Mouse (Mus musculus) limb, embryonic 12.5 days (tissue): ENCODE measurements at regions not wholly inside any gene's neighbourhood (a gene's known extent, or its start where the extent isn't known, plus 50 kb on each side); places are given as distances from the start of the nearest gene placed in this dataset.

Experiments used
- ATAC-seq: fragments of 200-750 bp; cut with Nextera tagmentation; 2 replicates; pipeline ENCODE4 v1.8.0; 2017; ENCODE audit warnings: low read depth, moderate TSS enrichment; ENCODE audit not compliant: insufficient number of reproducible peaks, insufficient read depth, low FRiP score, low TSS enrichment
- H3K27ac ChIP-seq: fragments of 300-500 bp; sonication (generic); 2 replicates; pipeline ENCODE4 v1.5.1; 2016; ENCODE audit warnings: mild to moderate bottlenecking, moderate library complexity
- H3K27me3 ChIP-seq: fragments of 300-500 bp; sonication (generic); 2 replicates; pipeline ENCODE4 v1.6.1; 2016; ENCODE audit warnings: mild to moderate bottlenecking, moderate library complexity
- H3K36me3 ChIP-seq: fragments of 300-500 bp; sonication (generic); 2 replicates; pipeline ENCODE4 v1.6.1; 2016; ENCODE audit warnings: mild to moderate bottlenecking, moderate library complexity
- H3K4me1 ChIP-seq: fragments of 300-500 bp; sonication (generic); replicated peaks from 2 replicates; pipeline ENCODE4 v1.6.1; 2016
- H3K4me2 ChIP-seq: fragments of 300-500 bp; sonication (generic); 2 replicates; pipeline ENCODE4 v1.6.1; 2016; ENCODE audit warnings: mild to moderate bottlenecking, moderate library complexity
- H3K4me3 ChIP-seq: fragments of 300-500 bp; sonication (generic); replicated peaks from 2 replicates; pipeline ENCODE4 v1.5.1; 2016; ENCODE audit warnings: mild to moderate bottlenecking
- H3K9ac ChIP-seq: fragments of 300-500 bp; sonication (generic); replicated peaks from 2 replicates; pipeline ENCODE4 v1.6.1; 2016; ENCODE audit warnings: mild to moderate bottlenecking, moderate library complexity
- H3K9me3 ChIP-seq: fragments of 300-500 bp; sonication (generic); 2 replicates; pipeline ENCODE4 v1.6.1; 2016; ENCODE audit warnings: mild to moderate bottlenecking, moderate library complexity
- WGBS: fragments of 180-500 bp; shearing (Covaris S2); methylation state at CpG from one replicate; pipeline ENCODE4 v1.1.7; 2016; 5-methylcytosine and 5-hydroxymethylcytosine counted together

DNA sequence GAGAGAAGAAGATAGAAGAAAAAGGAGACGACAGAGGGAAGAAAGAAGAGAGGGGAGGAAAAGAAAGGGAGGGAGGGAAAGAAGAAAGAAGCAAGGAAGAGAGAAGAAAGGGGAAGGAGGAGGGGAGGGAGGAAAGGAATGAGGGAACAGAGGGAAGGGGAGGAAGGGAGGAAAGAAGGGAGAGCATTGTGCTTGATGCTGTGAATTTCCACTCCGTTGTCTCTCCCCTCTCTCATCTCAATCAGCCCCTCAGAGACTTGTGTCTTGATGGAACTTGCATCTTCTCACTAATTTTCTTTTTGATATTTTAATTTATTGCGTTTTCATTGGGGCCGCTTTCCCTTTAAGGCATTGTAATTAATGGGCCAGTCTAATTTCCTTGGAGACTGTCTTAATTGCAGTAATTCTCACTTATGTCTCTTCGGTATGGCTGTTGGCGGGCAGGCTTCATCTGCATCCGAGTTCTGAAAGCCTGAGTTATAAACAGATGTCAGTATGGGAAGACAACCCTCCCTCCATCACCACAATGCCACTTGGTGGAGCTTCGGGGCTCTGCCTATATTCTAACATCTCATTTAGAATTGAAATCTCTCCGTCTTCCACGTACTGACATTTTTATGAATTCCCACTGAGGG is 111.4 kb upstream of the Xylt1 start:
- no peaks in the 10 kb centered on the region; the same call in 1 of the 2 replicates for H3K4me1 ChIP-seq
- no peak overlapping the region for H3K27ac ChIP-seq
- ATAC-seq: no peak
- no peak overlapping the region for H3K4me3 ChIP-seq
- no peaks in the 10 kb centered on the region for H3K9me3 ChIP-seq
- WGBS: 67% methylated on average over 10 of the region's 10 CpGs
- no peak overlapping the region for H3K4me2 ChIP-seq
- no peaks in the 10 kb centered on the region for H3K36me3 ChIP-seq
- H3K9ac ChIP-seq: no peak overlapping the region
- H3K27me3 ChIP-seq: peaks cover 4% of the 10 kb centered on the region; the same call in 1 of the 2 replicates

DNA sequence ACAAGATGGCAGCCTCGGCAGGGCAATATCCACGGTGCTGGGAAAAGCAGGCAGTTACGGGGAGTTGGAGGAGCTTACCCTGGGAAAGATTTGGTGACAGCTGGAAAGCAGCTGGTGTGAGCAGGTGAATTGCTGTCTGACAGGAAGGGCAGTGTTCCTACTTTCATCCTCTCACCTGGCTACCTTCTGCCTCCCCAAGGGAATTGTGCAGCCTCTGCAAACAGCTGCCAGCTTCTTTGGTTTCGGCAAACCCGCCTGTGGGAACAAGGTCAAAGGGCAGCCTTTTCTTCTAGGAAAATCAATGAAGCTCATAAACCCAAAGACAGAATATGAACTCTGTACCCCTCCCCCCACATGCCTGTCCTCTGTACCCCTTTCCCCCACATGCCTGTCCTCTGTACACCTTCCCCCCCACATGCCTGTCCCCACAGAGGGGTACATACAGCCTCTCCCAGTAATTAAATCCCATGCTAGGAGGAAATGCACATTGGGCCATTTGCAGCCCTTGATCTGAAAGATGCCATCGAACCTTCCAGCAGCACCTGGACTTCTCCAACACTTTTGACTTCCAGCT is 102.3 kb upstream of the Xylt1 start:
- Histone ChIP-seq H3K9ac (no peak overlapping the region), H3K27me3 (no peaks in the 10 kb centered on the region), H3K27ac (no peak overlapping the region), H3K9me3 (no peaks in the 10 kb centered on the region), H3K36me3 (no peaks in the 10 kb centered on the region), H3K4me1 (peaks cover 7% of the 10 kb centered on the region; the same call in 1 of the 2 replicates), H3K4me2 (no peak overlapping the region), H3K4me3 (no peak overlapping the region)
- WGBS: 39% methylated on average over 6 of the region's 6 CpGs
- ATAC-seq: no peak

DNA sequence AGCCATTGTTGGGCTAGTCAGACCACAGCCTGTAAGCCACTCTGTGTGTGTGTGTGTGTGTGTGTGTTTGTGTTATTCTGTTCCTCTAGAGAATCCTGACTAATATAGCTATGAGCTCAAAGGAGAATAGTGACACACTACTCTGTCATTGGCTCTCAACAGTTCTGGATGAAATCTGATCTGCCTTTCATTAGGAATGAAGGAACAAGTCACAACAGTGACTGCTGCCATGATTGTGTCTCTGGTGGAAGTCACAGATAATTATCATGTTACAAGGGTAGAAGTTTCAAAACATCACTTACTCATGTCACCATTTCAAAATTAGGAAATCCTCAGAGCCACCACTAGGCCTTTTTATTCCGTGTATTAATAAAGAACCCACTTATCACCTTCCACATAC is 98.6 kb upstream of the Xylt1 start:
- H3K27ac ChIP-seq: no peak overlapping the region
- H3K4me2 ChIP-seq: no peak overlapping the region
- H3K9me3 ChIP-seq: no peaks in the 10 kb centered on the region
- ATAC-seq: no peak
- WGBS: 97% methylated on average over 1 of the region's 1 CpGs
- no peaks in the 10 kb centered on the region for H3K27me3 ChIP-seq
- H3K4me1 ChIP-seq: peaks cover 7% of the 10 kb centered on the region; the same call in 1 of the 2 replicates
- H3K4me3 ChIP-seq: no peak overlapping the region
- H3K36me3 ChIP-seq: no peaks in the 10 kb centered on the region
- H3K9ac ChIP-seq: no peak overlapping the region

DNA sequence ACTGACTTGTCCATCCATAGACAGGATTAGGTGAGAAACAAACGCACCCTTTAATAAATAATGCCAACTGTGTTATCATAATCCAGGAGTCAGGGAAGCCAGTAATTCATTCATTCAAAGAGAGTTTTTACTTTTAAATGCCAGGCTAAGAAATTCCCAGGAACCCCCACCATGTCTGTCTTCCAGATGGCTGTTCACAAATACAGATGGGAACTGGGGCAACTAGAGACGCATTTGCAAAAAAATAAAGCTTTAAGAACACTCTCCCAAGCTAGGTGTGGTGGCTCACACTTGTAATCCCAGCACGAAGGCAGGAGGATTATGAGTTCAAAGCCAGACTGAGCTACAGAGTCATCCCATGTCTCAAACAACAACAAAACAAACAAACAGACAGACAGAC is 95.6 kb upstream of the Xylt1 start:
- no peak overlapping the region for H3K4me3 ChIP-seq
- no peak overlapping the region for H3K4me2 ChIP-seq
- WGBS: 81% methylated on average over 3 of the region's 3 CpGs
- no peak overlapping the region for H3K9ac ChIP-seq
- no peak for ATAC-seq
- no peak overlapping the region for H3K27ac ChIP-seq
- no peaks in the 10 kb centered on the region for H3K9me3 ChIP-seq
- H3K27me3 ChIP-seq: no peaks in the 10 kb centered on the region
- no peaks in the 10 kb centered on the region for H3K4me1 ChIP-seq
- no peaks in the 10 kb centered on the region for H3K36me3 ChIP-seq

DNA sequence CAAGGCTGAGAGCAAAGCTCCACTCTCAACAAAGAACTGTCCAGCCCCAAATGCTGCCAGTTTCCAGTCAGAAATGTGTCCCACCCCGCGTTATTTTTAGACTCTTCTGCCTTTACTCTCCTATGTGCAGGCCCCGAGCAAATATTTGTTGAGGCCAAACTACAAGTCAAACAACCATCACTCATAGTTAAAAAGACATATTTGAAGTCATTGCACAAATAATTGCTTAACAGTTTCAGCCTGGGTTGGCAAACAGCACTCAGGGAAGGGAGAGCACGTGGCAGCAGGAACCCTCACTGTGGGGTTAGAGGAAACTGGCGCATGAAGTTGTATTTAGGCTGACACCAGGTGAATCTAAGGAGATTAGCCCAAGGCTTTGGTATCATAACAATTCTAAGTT is 94.8 kb upstream of the Xylt1 start:
- Histone ChIP-seq H3K9me3 (no peaks in the 10 kb centered on the region), H3K27ac (no peak overlapping the region), H3K9ac (no peak overlapping the region), H3K27me3 (no peaks in the 10 kb centered on the region), H3K4me1 (no peaks in the 10 kb centered on the region), H3K4me3 (no peak overlapping the region), H3K36me3 (no peaks in the 10 kb centered on the region), H3K4me2 (no peak overlapping the region)
- WGBS: 76% methylated on average over 5 of the region's 5 CpGs
- no peak for ATAC-seq

DNA sequence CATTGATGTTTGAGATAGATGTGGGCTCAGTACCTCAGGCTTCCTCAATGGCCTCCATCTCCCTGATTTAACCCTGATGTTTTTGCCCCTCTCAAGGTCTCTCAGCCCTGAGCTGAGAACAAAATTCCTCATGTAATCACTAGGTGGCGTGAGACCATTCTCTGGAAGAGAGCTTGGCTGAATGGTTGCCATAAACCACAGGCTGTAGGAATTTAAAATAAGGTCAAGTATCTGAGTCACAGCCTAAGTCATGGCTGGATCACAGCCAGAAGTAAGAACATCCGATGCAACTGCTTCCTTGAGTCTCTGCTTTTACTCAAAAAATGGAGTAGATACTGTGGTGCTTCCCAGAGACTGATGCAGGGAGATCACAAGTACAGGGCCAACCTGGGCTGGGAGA is 77.1 kb upstream of the Xylt1 start:
- H3K36me3 ChIP-seq: no peaks in the 10 kb centered on the region
- H3K9me3 ChIP-seq: no peaks in the 10 kb centered on the region
- ATAC-seq: no peak
- H3K27ac ChIP-seq: no peak overlapping the region
- no peak overlapping the region for H3K4me3 ChIP-seq
- no peaks in the 10 kb centered on the region for H3K27me3 ChIP-seq
- no peak overlapping the region for H3K9ac ChIP-seq
- no peak overlapping the region for H3K4me2 ChIP-seq
- no peaks in the 10 kb centered on the region for H3K4me1 ChIP-seq
- WGBS: 36% methylated on average over 2 of the region's 2 CpGs

DNA sequence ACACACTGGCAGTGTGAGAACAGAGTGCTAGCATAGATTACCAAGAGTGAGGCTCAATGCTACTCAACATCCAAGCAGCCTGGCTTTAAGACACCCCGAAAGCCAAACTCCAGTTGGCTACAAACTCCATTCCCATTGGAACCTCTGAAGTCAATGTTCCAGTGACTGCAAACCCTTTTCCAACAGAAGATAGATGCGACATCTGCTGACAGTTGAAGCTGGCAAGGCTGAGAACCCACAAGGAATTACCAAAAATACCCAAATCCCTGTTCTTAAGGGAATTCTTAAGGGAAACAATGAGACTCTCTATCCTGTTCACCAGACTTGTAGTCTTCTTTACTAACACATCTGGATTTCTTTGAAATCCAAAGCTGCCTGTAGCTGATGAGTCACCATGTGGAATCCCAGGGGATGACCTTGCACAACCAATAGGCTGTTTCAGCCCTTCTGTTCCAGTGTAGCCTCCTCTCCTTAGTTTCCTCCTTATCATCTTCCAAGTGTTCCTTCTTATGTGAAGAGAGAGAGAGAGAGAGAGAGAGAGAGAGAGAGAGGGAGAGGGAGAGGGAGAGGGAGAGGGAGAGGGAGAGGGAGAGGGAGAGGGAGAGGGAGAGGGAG is 70.1 kb upstream of the Xylt1 start:
- Histone ChIP-seq H3K4me1 (no peaks in the 10 kb centered on the region), H3K27me3 (no peaks in the 10 kb centered on the region), H3K4me2 (no peak overlapping the region), H3K9me3 (no peaks in the 10 kb centered on the region), H3K27ac (no peak overlapping the region), H3K4me3 (no peak overlapping the region), H3K9ac (no peak overlapping the region), H3K36me3 (no peaks in the 10 kb centered on the region)
- 87% methylated on average over 2 of the region's 2 CpGs for WGBS
- ATAC-seq: no peak

DNA sequence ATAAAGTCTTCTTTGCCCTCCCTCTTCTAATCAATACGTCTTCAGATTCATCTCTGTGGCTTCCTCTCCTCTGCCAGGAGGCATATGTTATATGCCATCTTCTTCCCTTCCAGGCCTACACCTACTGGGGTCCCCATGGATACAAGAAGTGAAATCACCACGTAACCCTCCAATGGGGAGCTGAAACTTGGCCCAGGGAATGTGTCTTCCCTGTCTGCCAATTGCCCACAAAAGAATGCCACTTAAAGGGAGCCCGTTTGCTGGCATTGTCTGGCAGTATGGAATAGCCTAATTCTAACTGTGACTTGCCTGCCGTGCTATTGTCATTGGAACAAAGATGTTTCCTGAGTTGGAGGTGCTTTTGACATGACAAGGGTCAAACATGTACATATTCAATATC is 69.5 kb upstream of the Xylt1 start:
- Histone ChIP-seq H3K4me2 (no peak overlapping the region), H3K27me3 (no peaks in the 10 kb centered on the region), H3K36me3 (no peaks in the 10 kb centered on the region), H3K27ac (no peak overlapping the region), H3K9me3 (no peaks in the 10 kb centered on the region), H3K4me1 (no peaks in the 10 kb centered on the region), H3K9ac (no peak overlapping the region), H3K4me3 (no peak overlapping the region)
- ATAC-seq: no peak
- WGBS: 75% methylated on average over 4 of the region's 4 CpGs

DNA sequence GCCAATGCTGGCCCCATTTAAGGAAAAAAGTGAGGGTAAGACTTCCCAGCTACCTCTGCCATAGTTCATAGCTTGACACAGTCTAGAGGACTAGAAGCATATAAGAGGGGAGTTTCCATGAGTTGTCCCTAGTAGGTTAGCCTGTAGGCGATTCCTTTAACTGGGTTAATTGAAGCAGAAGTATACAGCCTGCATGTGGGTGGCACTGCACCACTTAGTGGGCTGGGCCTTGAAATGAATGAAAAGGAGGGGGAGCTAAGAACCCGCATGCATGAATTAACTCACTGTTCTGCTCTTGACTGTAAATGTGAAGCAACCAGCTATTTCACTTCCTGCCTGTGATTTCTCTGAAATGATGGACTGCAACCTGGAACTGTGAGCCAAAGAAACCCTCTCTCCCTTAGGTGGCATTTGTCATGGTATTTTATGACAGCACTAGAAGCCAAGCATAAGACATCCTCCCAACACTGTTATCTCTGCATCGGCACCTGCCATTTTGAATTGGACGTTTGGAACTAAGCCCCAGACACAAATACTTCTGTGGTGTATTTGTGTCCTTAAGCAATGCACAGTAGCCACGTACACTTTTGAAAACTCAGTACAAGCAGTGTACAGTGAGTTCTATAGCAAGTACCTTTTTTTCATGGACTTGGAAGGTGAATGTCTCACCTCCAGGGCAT is 64.5 kb upstream of the Xylt1 start:
- no peak for ATAC-seq
- Histone ChIP-seq H3K9me3 (no peaks in the 10 kb centered on the region), H3K27me3 (no peaks in the 10 kb centered on the region), H3K4me1 (no peaks in the 10 kb centered on the region), H3K9ac (no peak overlapping the region), H3K27ac (no peak overlapping the region), H3K4me2 (no peak overlapping the region), H3K36me3 (no peaks in the 10 kb centered on the region), H3K4me3 (no peak overlapping the region)
- 82% methylated on average over 5 of the region's 5 CpGs for WGBS

DNA sequence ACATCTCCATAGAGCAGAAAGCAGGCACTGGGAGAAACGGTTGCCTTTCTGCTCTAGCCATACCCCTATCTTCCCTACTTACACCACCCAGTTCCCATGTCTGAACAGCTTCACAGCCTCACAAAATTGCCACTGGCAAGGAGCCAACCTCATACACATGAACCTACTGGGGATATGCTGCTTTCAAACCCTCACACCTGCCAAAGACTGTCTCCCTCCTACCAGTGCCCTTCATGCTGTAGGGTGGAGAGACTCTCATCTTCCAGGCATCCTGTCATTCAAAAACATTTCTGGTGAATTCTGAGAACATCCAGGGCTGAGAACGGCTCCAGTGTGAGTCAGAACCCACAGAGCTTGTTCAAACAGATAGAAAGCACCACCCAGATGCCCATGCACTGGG is 63.4 kb upstream of the Xylt1 start:
- H3K27me3 ChIP-seq: no peaks in the 10 kb centered on the region
- H3K9me3 ChIP-seq: no peaks in the 10 kb centered on the region
- no peak for ATAC-seq
- no peak overlapping the region for H3K4me3 ChIP-seq
- no peaks in the 10 kb centered on the region for H3K4me1 ChIP-seq
- H3K36me3 ChIP-seq: no peaks in the 10 kb centered on the region
- no peak overlapping the region for H3K9ac ChIP-seq
- H3K4me2 ChIP-seq: no peak overlapping the region
- H3K27ac ChIP-seq: no peak overlapping the region
- 77% methylated on average over 2 of the region's 2 CpGs for WGBS

DNA sequence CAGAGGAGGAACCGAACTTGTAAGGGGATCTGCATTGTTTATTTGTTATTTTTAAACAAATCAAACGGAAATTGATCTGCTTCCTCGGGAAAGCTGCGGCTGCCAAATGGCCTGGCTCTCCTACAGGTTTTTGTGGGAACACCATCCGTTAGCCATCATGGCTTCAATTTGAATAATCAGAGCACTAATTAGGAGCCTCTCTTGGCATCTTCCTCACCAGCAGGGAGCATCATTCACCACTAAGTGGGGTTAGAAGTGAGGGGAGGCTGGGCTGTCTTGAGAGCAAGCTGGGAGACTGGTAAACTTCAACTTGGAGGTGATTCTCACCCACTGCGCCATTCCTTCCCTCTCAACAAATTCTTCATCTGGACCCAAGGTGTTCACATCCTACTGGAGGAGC is 60.2 kb upstream of the Xylt1 start:
- no peak overlapping the region for H3K4me3 ChIP-seq
- no peaks in the 10 kb centered on the region for H3K9me3 ChIP-seq
- no peak overlapping the region for H3K9ac ChIP-seq
- H3K27me3 ChIP-seq: no peaks in the 10 kb centered on the region
- no peaks in the 10 kb centered on the region for H3K36me3 ChIP-seq
- H3K4me2 ChIP-seq: no peak overlapping the region
- H3K4me1 ChIP-seq: no peaks in the 10 kb centered on the region
- H3K27ac ChIP-seq: no peak overlapping the region
- ATAC-seq: no peak
- 46% methylated on average over 6 of the region's 6 CpGs for WGBS
